Mouse (Mus musculus) bone marrow macrophage, adult 2 months (primary cell): ENCODE measurements around the gene Gm17455.

Source experiments
- CTCF ChIP-seq: IDR thresholded peaks from 2 replicates; pipeline ENCODE4 v1.5.1; 2012; ENCODE audit warnings: low read depth, mild to moderate bottlenecking, low read length, moderate library complexity
- POLR2A ChIP-seq: IDR thresholded peaks from 2 replicates; pipeline ENCODE4 v1.6.1; 2012; ENCODE audit warnings: mild to moderate bottlenecking, low read depth, low read length, borderline replicate concordance

- TF ChIP-seq POLR2A (no peak), CTCF (no peak)
Measured at GRCm38 (mm10) chr10:60390904-60391420, 8.6 kb upstream of the Gm17455 start.
